Mouse (Mus musculus): ENCODE measurements around the gene Cchcr1. TPM values are rescaled to one million over a fixed set of nuclear protein-coding genes. Genes with fewer than 3 reads are reported as not detected.
A peak's percentile ranks its signal among the peaks of the same experiment; 100 is the strongest.

Cchcr1 gene
- polyA plus RNA-seq, 1 experiment from 2014 or later: 24.0 TPM

DNA sequence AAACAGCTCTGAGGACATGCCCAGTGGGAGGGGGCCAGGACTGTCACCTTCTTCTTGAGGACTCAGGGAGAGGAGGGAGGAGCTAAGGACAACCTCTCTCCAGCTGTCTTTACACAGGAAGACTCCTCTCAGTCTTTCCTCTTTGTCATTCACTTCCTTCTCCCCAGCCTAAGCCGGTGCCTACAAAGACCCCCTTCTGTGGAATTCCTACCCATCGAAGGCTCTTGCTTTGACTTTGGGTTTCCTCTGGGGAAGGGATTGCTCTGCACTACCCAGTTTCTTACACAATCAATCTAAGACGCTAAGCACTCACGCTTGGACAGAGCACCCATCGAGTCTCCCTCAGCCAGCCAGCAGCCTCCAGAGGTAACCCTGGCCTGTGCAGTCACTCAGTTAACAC, 31.7 kb downstream of the Cchcr1 start:
- peaks cover 14% of the 10 kb centered on the region for H3K4me1 ChIP-seq (replicated peaks; ENCODE audit: control insufficient read depth, insufficient read depth, low read length)
- no peaks in the 10 kb centered on the region for H3K9me3 ChIP-seq (ENCODE audit: control insufficient read depth, low read length)
- H3K27ac ChIP-seq (ENCODE audit: low read length): peak overlapping the region; percentile 45
- no peaks in the 10 kb centered on the region for H3K27me3 ChIP-seq (ENCODE audit: control insufficient read depth, insufficient read depth, low read depth, low read length)
- H3K9ac ChIP-seq (ENCODE audit: low read length): no peak overlapping the region
- H3K4me3 ChIP-seq (ENCODE audit: low read length): no peak overlapping the region
- WGBS: 26% methylated on average over 5 of the region's 5 CpGs
- no peak overlapping the region for H3K4me2 ChIP-seq (ENCODE audit: low read depth, low read length)
- no peaks in the 10 kb centered on the region for H3K36me3 ChIP-seq (ENCODE audit: control insufficient read depth, insufficient read depth, low read length)
- no peak for ATAC-seq (ENCODE audit: low read depth)

DNA sequence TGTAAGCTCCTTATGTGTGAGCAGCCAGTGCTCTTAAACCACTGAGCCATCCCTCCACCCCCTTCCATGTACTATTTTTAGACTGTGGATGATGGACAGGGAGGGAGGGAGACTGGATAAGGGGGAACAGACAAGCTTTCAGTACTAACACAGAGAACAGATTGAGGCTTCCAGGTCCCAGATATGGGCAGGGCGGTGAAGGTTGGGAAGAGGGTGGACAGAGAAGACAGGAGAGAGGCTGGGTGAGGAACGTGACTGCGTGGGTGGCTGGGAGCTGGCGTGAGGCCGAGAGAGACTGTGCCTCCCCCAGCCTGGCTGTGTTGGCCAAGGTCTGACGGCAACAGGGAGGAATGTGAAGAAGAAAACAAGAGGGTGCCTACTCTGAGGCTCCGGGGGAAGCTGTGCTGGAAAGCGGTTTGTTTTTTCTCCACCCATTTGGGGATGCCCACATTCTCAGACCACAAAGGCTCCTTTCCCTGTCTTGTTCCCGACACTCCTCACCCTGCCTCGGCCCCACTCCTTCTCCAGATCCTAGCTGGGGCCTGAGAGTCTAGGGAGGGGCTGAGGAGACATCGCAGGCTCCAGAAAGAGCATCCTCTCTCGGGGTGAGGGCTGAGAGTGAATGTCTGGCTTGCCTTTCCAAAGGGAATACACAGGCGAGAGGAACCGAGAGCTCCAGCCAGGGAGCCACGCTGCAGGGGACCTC, 32.7 kb downstream of the Cchcr1 start:
- Histone ChIP-seq H3K9ac (ENCODE audit: low read length) (peak overlapping the region; percentile 33; the same call in 1 of the 2 replicates), H3K4me2 (ENCODE audit: low read depth, low read length) (peak overlapping the region; percentile 28), H3K36me3 (ENCODE audit: control insufficient read depth, insufficient read depth, low read length) (no peaks in the 10 kb centered on the region), H3K4me3 (ENCODE audit: low read length) (no peak overlapping the region), H3K27me3 (ENCODE audit: control insufficient read depth, insufficient read depth, low read depth, low read length) (no peaks in the 10 kb centered on the region), H3K4me1 (replicated peaks; ENCODE audit: control insufficient read depth, insufficient read depth, low read length) (peaks cover 14% of the 10 kb centered on the region), H3K27ac (ENCODE audit: low read length) (peak overlapping the region; percentile 82), H3K9me3 (ENCODE audit: control insufficient read depth, low read length) (no peaks in the 10 kb centered on the region)
- 25% methylated on average over 15 of the region's 15 CpGs for WGBS
- ATAC-seq (ENCODE audit: low read depth): peak; percentile 81

DNA sequence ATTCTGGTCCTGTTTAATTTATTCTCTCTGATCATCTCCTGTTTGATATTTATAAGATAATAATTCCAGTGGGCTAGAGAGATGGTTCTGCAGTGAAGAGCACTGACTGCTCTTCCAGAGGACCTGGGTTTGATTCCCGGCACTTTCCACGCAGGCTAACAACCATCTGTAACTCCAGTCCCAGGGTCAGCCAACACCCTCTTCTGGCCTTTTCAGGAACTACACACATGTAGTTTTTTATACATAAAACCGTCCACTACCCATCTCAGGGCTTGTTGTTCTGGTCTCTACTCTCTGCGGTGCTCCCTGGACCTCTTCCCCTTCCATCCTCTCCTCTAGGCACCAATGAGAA, 33.2 kb downstream of the Cchcr1 start:
- peaks cover 14% of the 10 kb centered on the region for H3K4me1 ChIP-seq (replicated peaks; ENCODE audit: control insufficient read depth, insufficient read depth, low read length)
- no peaks in the 10 kb centered on the region; the same call in 1 of the 2 replicates for H3K9me3 ChIP-seq (ENCODE audit: control insufficient read depth, low read length)
- H3K27me3 ChIP-seq (ENCODE audit: control insufficient read depth, insufficient read depth, low read depth, low read length): no peaks in the 10 kb centered on the region
- ATAC-seq (ENCODE audit: low read depth): no peak
- no peak overlapping the region for H3K4me3 ChIP-seq (ENCODE audit: low read length)
- no peak overlapping the region; the same call in 1 of the 2 replicates for H3K4me2 ChIP-seq (ENCODE audit: low read depth, low read length)
- 93% methylated on average over 4 of the region's 4 CpGs for WGBS
- no peaks in the 10 kb centered on the region for H3K36me3 ChIP-seq (ENCODE audit: control insufficient read depth, insufficient read depth, low read length)
- peak overlapping the region; percentile 82 for H3K27ac ChIP-seq (ENCODE audit: low read length)
- 0 out of 2 replicates have a peak overlapping the region, but pooled peaks have one; percentile 33 for H3K9ac ChIP-seq (ENCODE audit: low read length)

DNA sequence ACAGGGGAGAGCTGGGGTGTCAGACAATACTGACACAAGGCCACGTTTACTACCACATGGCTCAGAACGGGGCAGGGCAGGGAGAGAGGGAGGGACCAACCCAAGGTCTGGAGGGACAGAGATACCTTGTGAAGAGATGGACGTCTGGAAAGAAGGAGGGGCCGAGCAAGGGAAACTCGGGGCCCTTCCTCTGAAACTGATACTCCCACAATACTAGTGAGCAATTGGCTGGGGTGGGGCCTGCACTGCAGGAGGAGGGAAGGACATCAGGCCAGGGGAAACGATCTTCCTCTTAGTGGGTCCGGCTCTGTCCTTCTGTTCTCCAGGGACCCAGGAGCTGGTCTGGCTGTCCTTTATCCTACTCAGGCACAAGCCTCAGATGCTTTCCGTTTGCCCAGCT, 34.0 kb downstream of the Cchcr1 start:
- Histone ChIP-seq H3K9me3 (ENCODE audit: control insufficient read depth, low read length) (no peaks in the 10 kb centered on the region; the same call in 1 of the 2 replicates), H3K27me3 (ENCODE audit: control insufficient read depth, insufficient read depth, low read depth, low read length) (no peaks in the 10 kb centered on the region), H3K4me3 (ENCODE audit: low read length) (no peak overlapping the region), H3K9ac (ENCODE audit: low read length) (no peak overlapping the region), H3K36me3 (ENCODE audit: control insufficient read depth, insufficient read depth, low read length) (no peaks in the 10 kb centered on the region), H3K4me1 (replicated peaks; ENCODE audit: control insufficient read depth, insufficient read depth, low read length) (peaks cover 14% of the 10 kb centered on the region), H3K4me2 (ENCODE audit: low read depth, low read length) (no peak overlapping the region), H3K27ac (ENCODE audit: low read length) (no peak overlapping the region)
- WGBS: 60% methylated on average over 8 of the region's 8 CpGs
- ATAC-seq (ENCODE audit: low read depth): no peak

DNA sequence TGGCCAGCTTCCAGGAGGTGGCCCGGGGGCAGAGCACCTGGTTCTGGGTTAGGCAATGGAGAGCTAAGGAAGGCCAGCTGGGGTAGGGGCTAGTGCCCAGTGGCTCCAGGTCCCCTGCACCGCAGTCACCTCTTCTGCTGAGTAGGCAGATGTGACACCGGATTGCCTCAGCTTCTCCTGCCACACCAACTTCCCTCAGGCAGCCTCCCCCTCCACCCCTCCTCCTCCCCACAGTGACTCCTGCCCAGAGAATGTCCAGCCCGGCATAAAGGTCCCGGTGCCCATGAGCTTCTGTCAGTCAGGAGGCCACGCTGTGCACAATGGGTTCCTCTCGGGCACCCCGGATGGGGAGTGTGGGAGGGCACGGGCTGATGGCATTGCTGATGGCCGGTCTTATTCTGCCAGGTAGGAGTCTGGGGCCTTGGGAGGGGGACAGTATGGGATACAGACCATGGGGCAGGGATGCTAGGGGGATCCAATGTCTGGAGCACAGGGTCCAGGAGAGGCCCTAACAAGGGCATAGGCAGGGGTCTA, 35.0 kb downstream of the Cchcr1 start, which contains the start of gene Cdsn:
TSS of gene Cdsn (plus strand) at position 248 of the 534 bp plus-strand sequence.
- WGBS: 82% methylated on average over 10 of the region's 10 CpGs
- Histone ChIP-seq H3K9ac (ENCODE audit: low read length) (no peak within 1 kb of the TSS), H3K27me3 (ENCODE audit: control insufficient read depth, insufficient read depth, low read depth, low read length) (no peaks in the 10 kb centered on the region), H3K4me2 (ENCODE audit: low read depth, low read length) (no peak within 1 kb of the TSS), H3K27ac (ENCODE audit: low read length) (no peak within 1 kb of the TSS), H3K4me3 (ENCODE audit: low read length) (no peak within 1 kb of the TSS), H3K4me1 (replicated peaks; ENCODE audit: control insufficient read depth, insufficient read depth, low read length) (peaks cover 14% of the 10 kb centered on the region), H3K9me3 (ENCODE audit: control insufficient read depth, low read length) (no peaks in the 10 kb centered on the region; the same call in 1 of the 2 replicates), H3K36me3 (ENCODE audit: control insufficient read depth, insufficient read depth, low read length) (no peaks in the 10 kb centered on the region)
- no peak for ATAC-seq (ENCODE audit: low read depth)

DNA sequence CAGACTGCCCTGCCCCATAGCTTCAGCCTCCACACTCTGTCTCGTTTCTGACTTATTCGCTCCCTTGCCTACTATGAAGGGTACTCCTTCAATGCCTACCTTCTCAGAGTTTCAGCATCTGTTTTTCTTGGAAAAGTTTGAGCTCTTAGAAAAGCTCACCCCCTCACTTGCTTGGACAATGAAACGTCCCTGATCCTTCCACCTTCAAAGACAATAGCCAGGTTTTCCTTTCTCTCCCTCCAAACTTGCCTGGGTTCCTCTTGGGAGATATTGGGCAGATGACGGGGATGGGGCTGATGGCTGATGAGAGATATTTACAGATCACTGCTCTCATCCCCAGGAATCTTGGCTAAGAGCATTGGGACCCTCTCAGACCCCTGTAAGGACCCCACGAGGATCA, 37.4 kb downstream of the Cchcr1 start:
- Histone ChIP-seq H3K4me2 (ENCODE audit: low read depth, low read length) (no peak overlapping the region), H3K4me1 (replicated peaks; ENCODE audit: control insufficient read depth, insufficient read depth, low read length) (peaks cover 8% of the 10 kb centered on the region), H3K27me3 (ENCODE audit: control insufficient read depth, insufficient read depth, low read depth, low read length) (no peaks in the 10 kb centered on the region), H3K36me3 (ENCODE audit: control insufficient read depth, insufficient read depth, low read length) (no peaks in the 10 kb centered on the region), H3K4me3 (ENCODE audit: low read length) (no peak overlapping the region), H3K27ac (ENCODE audit: low read length) (no peak overlapping the region), H3K9me3 (ENCODE audit: control insufficient read depth, low read length) (no peaks in the 10 kb centered on the region; the same call in 1 of the 2 replicates), H3K9ac (ENCODE audit: low read length) (no peak overlapping the region)
- WGBS: 78% methylated on average over 5 of the region's 5 CpGs
- ATAC-seq (ENCODE audit: low read depth): no peak

DNA sequence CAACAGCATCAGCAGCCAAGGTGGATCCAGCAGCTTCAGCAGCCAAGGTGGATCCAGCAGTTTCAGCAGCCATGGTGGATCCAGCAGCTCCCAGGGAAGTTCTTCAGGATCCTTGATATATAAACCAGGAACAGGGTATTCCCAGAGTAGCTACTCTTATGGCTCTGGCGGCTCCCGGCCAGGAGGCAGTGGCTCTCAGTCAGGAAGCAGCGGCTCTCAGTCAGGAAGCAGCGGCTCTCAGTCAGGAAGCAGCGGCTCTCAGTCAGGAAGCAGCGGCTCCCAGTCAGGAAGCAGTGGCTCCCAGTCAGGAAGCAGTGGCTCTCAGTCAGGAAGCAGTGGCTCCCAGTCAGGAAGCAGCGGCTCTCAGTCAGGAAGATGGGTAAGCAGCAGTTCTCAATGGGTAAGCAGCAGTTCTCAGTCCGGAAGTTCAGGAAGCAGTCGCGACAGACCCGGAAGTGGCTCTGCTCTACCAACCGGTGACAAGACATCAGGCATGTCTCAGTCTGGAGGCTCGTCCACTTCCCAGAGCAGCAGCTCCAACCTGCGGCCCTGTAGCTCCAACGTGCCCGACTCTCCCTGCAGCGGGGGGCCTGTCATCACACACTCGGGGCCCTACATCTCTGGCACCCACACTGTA, 38.0 kb downstream of the Cchcr1 start:
- ATAC-seq (ENCODE audit: low read depth): no peak

DNA sequence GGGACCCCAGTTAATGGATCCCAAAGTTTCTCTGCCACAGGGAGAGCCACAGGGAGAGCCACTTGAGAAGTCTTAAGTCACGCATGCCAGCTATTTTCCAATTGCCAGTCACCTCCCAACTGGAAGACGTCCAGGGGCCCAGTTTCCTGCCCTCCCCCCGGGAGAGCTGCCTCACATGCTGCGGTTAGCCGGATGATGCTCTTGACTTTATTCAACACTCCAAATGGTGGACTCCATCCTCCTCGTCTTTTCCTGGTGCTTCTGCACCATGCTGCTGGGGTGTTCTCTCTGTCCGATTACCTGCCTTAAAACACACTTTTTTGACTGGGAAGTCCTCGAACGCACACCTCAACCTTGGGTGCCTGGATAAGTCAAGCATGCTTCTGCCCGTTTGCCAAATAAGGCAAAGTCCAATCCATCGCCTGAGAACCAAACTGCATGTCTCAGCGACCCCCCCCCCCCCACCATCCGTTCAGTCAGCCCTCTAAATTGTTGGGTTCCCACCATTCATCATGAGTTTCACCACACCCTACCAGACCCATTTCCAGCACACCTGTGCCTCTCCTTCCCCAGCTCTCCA, 39.4 kb downstream of the Cchcr1 start:
- H3K4me1 ChIP-seq (replicated peaks; ENCODE audit: control insufficient read depth, insufficient read depth, low read length): no peaks in the 10 kb centered on the region
- no peaks in the 10 kb centered on the region; the same call in 1 of the 2 replicates for H3K9me3 ChIP-seq (ENCODE audit: control insufficient read depth, low read length)
- no peaks in the 10 kb centered on the region for H3K36me3 ChIP-seq (ENCODE audit: control insufficient read depth, insufficient read depth, low read length)
- no peak overlapping the region for H3K4me3 ChIP-seq (ENCODE audit: low read length)
- H3K27ac ChIP-seq (ENCODE audit: low read length): no peak overlapping the region
- ATAC-seq (ENCODE audit: low read depth): no peak
- WGBS: 81% methylated on average over 13 of the region's 13 CpGs
- no peak overlapping the region for H3K4me2 ChIP-seq (ENCODE audit: low read depth, low read length)
- no peaks in the 10 kb centered on the region for H3K27me3 ChIP-seq (ENCODE audit: control insufficient read depth, insufficient read depth, low read depth, low read length)
- H3K9ac ChIP-seq (ENCODE audit: low read length): no peak overlapping the region

More for the DNA sequence above, 38.0 kb downstream of the Cchcr1 start:
- no peaks in the 10 kb centered on the region for H3K36me3 ChIP-seq (ENCODE audit: control insufficient read depth, insufficient read depth, low read length)
- no peak overlapping the region for H3K4me3 ChIP-seq (ENCODE audit: low read length)
- no peak overlapping the region for H3K27ac ChIP-seq (ENCODE audit: low read length)
- WGBS: 90% methylated on average over 18 of the region's 18 CpGs
- no peak overlapping the region for H3K4me2 ChIP-seq (ENCODE audit: low read depth, low read length)
- no peak overlapping the region for H3K9ac ChIP-seq (ENCODE audit: low read length)
- H3K9me3 ChIP-seq (ENCODE audit: control insufficient read depth, low read length): no peaks in the 10 kb centered on the region; the same call in 1 of the 2 replicates
- H3K4me1 ChIP-seq (replicated peaks; ENCODE audit: control insufficient read depth, insufficient read depth, low read length): peaks cover 3% of the 10 kb centered on the region
- H3K27me3 ChIP-seq (ENCODE audit: control insufficient read depth, insufficient read depth, low read depth, low read length): no peaks in the 10 kb centered on the region

DNA sequence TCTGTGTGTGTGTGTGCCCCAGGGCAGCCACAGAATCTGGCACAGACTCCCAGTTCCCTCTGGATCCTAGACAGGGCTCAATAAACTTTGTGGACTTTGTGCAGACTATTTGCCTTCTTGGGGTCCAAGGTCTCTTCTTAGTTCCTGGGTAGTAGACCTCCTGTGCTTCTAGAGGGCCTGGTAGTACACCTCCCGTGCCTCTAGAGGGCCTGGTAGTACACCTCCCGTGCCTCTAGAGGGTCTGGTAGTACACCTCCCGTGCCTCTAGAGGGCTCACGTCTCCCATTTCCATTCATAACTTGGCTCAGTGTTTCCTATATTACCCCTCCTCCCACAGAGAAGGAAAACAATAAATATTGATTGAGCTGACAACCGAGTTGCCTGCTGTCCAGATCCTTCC, 39.9 kb downstream of the Cchcr1 start:
- 21% methylated on average over 5 of the region's 5 CpGs for WGBS
- no peaks in the 10 kb centered on the region for H3K4me1 ChIP-seq (replicated peaks; ENCODE audit: control insufficient read depth, insufficient read depth, low read length)
- no peaks in the 10 kb centered on the region for H3K27me3 ChIP-seq (ENCODE audit: control insufficient read depth, insufficient read depth, low read depth, low read length)
- H3K27ac ChIP-seq (ENCODE audit: low read length): no peak overlapping the region
- ATAC-seq (ENCODE audit: low read depth): peak; percentile 26; the same call in 1 of the 2 replicates
- no peaks in the 10 kb centered on the region; the same call in 1 of the 2 replicates for H3K9me3 ChIP-seq (ENCODE audit: control insufficient read depth, low read length)
- no peak overlapping the region for H3K4me3 ChIP-seq (ENCODE audit: low read length)
- H3K4me2 ChIP-seq (ENCODE audit: low read depth, low read length): no peak overlapping the region
- no peaks in the 10 kb centered on the region for H3K36me3 ChIP-seq (ENCODE audit: control insufficient read depth, insufficient read depth, low read length)
- H3K9ac ChIP-seq (ENCODE audit: low read length): no peak overlapping the region
